8 mouse cellular contexts compared by ENCODE assay signal in genomic region chr19:3685611-3686214, GRCm38 (mm10). TPM values are rescaled to one million over a fixed set of nuclear protein-coding genes. Genes with fewer than 3 reads are reported as not detected.
DNase-seq lines count a peak whose midpoint lies in the region; ATAC-seq and TF ChIP-seq lines count a peak whose summit lies in the region.

No protein-coding gene starts in this region.

- no peaks in the 10 kb centered on the region for H3K9me3 ChIP-seq in ES-E14 (ENCODE audit: control insufficient read depth, insufficient read depth, low read depth, low read length)
- no peaks in the 10 kb centered on the region for H3K9me3 ChIP-seq in forebrain, embryonic 14.5 days (replicated peaks; ENCODE audit: control insufficient read depth, low read length)
- H3K9me3 ChIP-seq in hindbrain, postnatal 0 days (ENCODE audit: low read length) = no peaks in the 10 kb centered on the region
- no peaks in the 10 kb centered on the region for H3K9me3 ChIP-seq in stomach, postnatal 0 days (ENCODE audit: control insufficient read depth, low read length)

- H3K36me3 ChIP-seq in C2C12 (ENCODE audit: control insufficient read depth, insufficient read depth) = no peaks in the 10 kb centered on the region
- no peaks in the 10 kb centered on the region for H3K36me3 ChIP-seq in ES-E14 (ENCODE audit: control insufficient read depth, insufficient read depth, low read length, poor library complexity, severe bottlenecking)
- H3K36me3 ChIP-seq in forebrain, embryonic 14.5 days (ENCODE audit: control insufficient read depth, insufficient read depth, low read length) = no peaks in the 10 kb centered on the region
- H3K36me3 ChIP-seq in hindbrain, postnatal 0 days (ENCODE audit: insufficient read depth, low read length) = no peaks in the 10 kb centered on the region
- no peaks in the 10 kb centered on the region for H3K36me3 ChIP-seq in stomach, postnatal 0 days (ENCODE audit: control insufficient read depth, insufficient read depth, low read length)

- H3ac ChIP-seq in C2C12 (ENCODE audit: control insufficient read depth, insufficient read length, low read depth) = peak overlapping the region; percentile 80

- H3K4me2 ChIP-seq in forebrain, embryonic 14.5 days (ENCODE audit: low read length) = peak overlapping the region; percentile 96
- H3K4me2 ChIP-seq in hindbrain, postnatal 0 days (ENCODE audit: low read depth, low read length) = peak overlapping the region; percentile 99
- peak overlapping the region; percentile 97 for H3K4me2 ChIP-seq in stomach, postnatal 0 days (replicated peaks; ENCODE audit: low read depth)

- peak overlapping the region; percentile 50 for H3K4me3 ChIP-seq in C2C12 (ENCODE audit: insufficient read depth, poor library complexity, severe bottlenecking)
- H3K4me3 ChIP-seq in ES-E14 (ENCODE audit: insufficient read depth in 1 of 2, low read depth in 1 of 2, low read length in 2 of 2, poor library complexity in 1 of 2, severe bottlenecking in 1 of 2) = peak overlapping the region; percentile 87 to 92
- H3K4me3 ChIP-seq in forebrain, embryonic 14.5 days (ENCODE audit: low read depth, low read length) = peak overlapping the region; percentile 90
- peak overlapping the region; percentile 83 for H3K4me3 ChIP-seq in hindbrain, postnatal 0 days (ENCODE audit: low read length)
- peak overlapping the region; percentile 95 for H3K4me3 ChIP-seq in stomach, postnatal 0 days (ENCODE audit: low read depth, low read length)

- DNase-seq in ES-E14 (ENCODE audit: low read depth, low spot score) = no peak
- DNase-seq in forebrain, embryonic 14.5 days (ENCODE audit: low spot score) = peak; percentile 25
- no peak for DNase-seq in hindbrain, postnatal 0 days (ENCODE audit: low spot score)
- DNase-seq in lung, postnatal 10 days = peak; percentile 61
- peak; percentile 67 for DNase-seq in stomach, postnatal 0 days (ENCODE audit: low spot score)
- no peak for DNase-seq in left cerebral cortex, postnatal 36 days (ENCODE audit: low spot score in 2 of 2)
- DNase-seq in cerebellum, adult 9-11 months = no peak

- ATAC-seq in forebrain, embryonic 14.5 days = peak; percentile 27
- peak; percentile 31; the same call in 1 of the 2 replicates for ATAC-seq in hindbrain, postnatal 0 days
- ATAC-seq in stomach, postnatal 0 days (ENCODE audit: low FRiP score, low TSS enrichment) = peak; percentile 69

- TF ChIP-seq EP300 in stomach, postnatal 0 days (optimal IDR thresholded peaks at IDR 0.05) = no peak

- peaks cover 5 to 30% of the 10 kb centered on the region in 2 experiments for H3K4me1 ChIP-seq in ES-E14 (ENCODE audit: control insufficient read depth in 2 of 2, insufficient read depth in 2 of 2, low read length in 2 of 2, poor library complexity in 1 of 2)
- peaks cover 22% of the 10 kb centered on the region for H3K4me1 ChIP-seq in forebrain, embryonic 14.5 days (ENCODE audit: control insufficient read depth, insufficient read depth, low read length)
- peaks cover 23% of the 10 kb centered on the region for H3K4me1 ChIP-seq in hindbrain, postnatal 0 days (ENCODE audit: insufficient read depth, low read length)
- H3K4me1 ChIP-seq in stomach, postnatal 0 days (replicated peaks; ENCODE audit: control insufficient read depth, insufficient read depth) = peaks cover 8% of the 10 kb centered on the region; the same call in 1 of the 2 replicates

- under 1% methylated on average over 45 of the region's 45 CpGs for WGBS in forebrain, embryonic 14.5 days
- WGBS in hindbrain, postnatal 0 days = 1% methylated on average over 33 of the region's 45 CpGs
- WGBS in stomach, postnatal 0 days = 2% methylated on average over 33 of the region's 45 CpGs

- H3K27me3 ChIP-seq in C2C12 (ENCODE audit: control insufficient read depth, insufficient read depth, insufficient read length) = no peaks in the 10 kb centered on the region
- H3K27me3 ChIP-seq in forebrain, embryonic 14.5 days (replicated peaks; ENCODE audit: control insufficient read depth, insufficient read depth, low read length) = peaks cover 4% of the 10 kb centered on the region; the same call in 1 of the 2 replicates
- 0 out of 2 replicates have a peak, but pooled peaks cover 5% of the 10 kb centered on the region for H3K27me3 ChIP-seq in hindbrain, postnatal 0 days (ENCODE audit: insufficient read depth, low read length)
- H3K27me3 ChIP-seq in stomach, postnatal 0 days (ENCODE audit: control insufficient read depth, insufficient read depth, low read length) = no peaks in the 10 kb centered on the region

- H3K79me2 ChIP-seq in C2C12 (ENCODE audit: control insufficient read depth, insufficient read depth) = peaks cover 47% of the 10 kb centered on the region

- peaks cover 30% of the 10 kb centered on the region for H3K79me3 ChIP-seq in C2C12 (ENCODE audit: low read depth)

- H3K9ac ChIP-seq in ES-E14 (ENCODE audit: insufficient read depth, low read depth, low read length, poor library complexity, severe bottlenecking) = peak overlapping the region; percentile 85
- peak overlapping the region; percentile 85 for H3K9ac ChIP-seq in forebrain, embryonic 14.5 days (ENCODE audit: low read length)
- peak overlapping the region; percentile 68 for H3K9ac ChIP-seq in hindbrain, postnatal 0 days (replicated peaks; ENCODE audit: low read length)
- peak overlapping the region; percentile 94 for H3K9ac ChIP-seq in stomach, postnatal 0 days (ENCODE audit: low read length)

- no peak for TF ChIP-seq CTCF in C2C12 (IDR thresholded peaks at IDR 0.05; ENCODE audit: control insufficient read depth, insufficient read depth, insufficient read length)
- no peak for TF ChIP-seq CTCF in hindbrain, postnatal 0 days (IDR thresholded peaks at IDR 0.05; ENCODE audit: low read depth)
- peak; percentile 15; the same call in 1 of the 2 replicates for TF ChIP-seq CTCF in stomach, postnatal 0 days (IDR thresholded peaks at IDR 0.05; ENCODE audit: low read depth)

- in situ Hi-C loops in ES-E14 (cut with MboI; ENCODE audit: low sequenced_read_pairs in 2 of 2, unreplicated experiment in 2 of 2) = no loop called here

- intact Hi-C loops in left cerebral cortex, postnatal 36 days (cut with DNase I) = no loop called here

- H3K27ac ChIP-seq in ES-E14 (ENCODE audit: insufficient read depth, low read depth, low read length, poor library complexity, severe bottlenecking) = no peak overlapping the region
- H3K27ac ChIP-seq in forebrain, embryonic 14.5 days (ENCODE audit: low read depth, low read length) = peak overlapping the region; percentile 36; the same call in 1 of the 2 replicates
- H3K27ac ChIP-seq in hindbrain, postnatal 0 days = peak overlapping the region; percentile 12; the same call in 1 of the 2 replicates
- H3K27ac ChIP-seq in stomach, postnatal 0 days (replicated peaks) = peak overlapping the region; percentile 94

TF ChIP-seq in C2C12, 6 proteins besides CTCF, POLR2A, EP300 and RAD21:
- TF ChIP-seq CEBPB (IDR thresholded peaks at IDR 0.05; ENCODE audit: low read depth) (no peak), USF1 (IDR thresholded peaks at IDR 0.05; ENCODE audit: low read depth) (no peak), MAX (IDR thresholded peaks at IDR 0.05) (no peak), MYOD1 (IDR thresholded peaks at IDR 0.05; ENCODE audit: control insufficient read depth, insufficient read length, low read depth) (no peak), FOSL1 (IDR thresholded peaks at IDR 0.05; ENCODE audit: insufficient read depth, low read length, poor library complexity, severe bottlenecking) (no peak), MYOG (IDR thresholded peaks at IDR 0.05; ENCODE audit: control insufficient read depth, extremely low read depth, insufficient read length) (no peak)

TF ChIP-seq in ES-E14, 5 proteins besides CTCF, POLR2A, EP300 and RAD21:
- TF ChIP-seq ZC3H11A (IDR thresholded peaks at IDR 0.05; ENCODE audit: borderline replicate concordance, low read depth, low read length) = no peak

RNA-seq across cellular contexts. Expression of gene Lrp5, which starts 0.7 kb away (rescaled TPM):
- 33.8 TPM for polyA plus RNA-seq in C2C12 (2012; fragmentation: generic; extraction: Trizol)
- 46.1 and 97.3 TPM in 2 replicates for total RNA-seq in ES-E14 (2012; rRNA removed)
- 1.8 and 2.1 TPM in 2 replicates for polyA plus RNA-seq in forebrain, embryonic 14.5 days (2014; fragmentation: Nextera tagmentation; extraction: Ambion mirVana)
- 16.4 and 17.6 TPM in 2 replicates for total RNA-seq in hindbrain, postnatal 0 days (2014; rRNA removed)
- polyA plus RNA-seq in hindbrain, postnatal 0 days (2015; fragmentation: Nextera tagmentation; extraction: Ambion mirVana) = 0.69 and 1.1 TPM in 2 replicates
- 2.6 and 2.7 TPM in 2 replicates for polyA plus RNA-seq in stomach, postnatal 0 days (2015; fragmentation: Nextera tagmentation; extraction: Ambion mirVana)
- 1 to 10 TPM; 9.1 to 9.2 TPM for total RNA-seq in left cerebral cortex, postnatal 36 days (2021)

RNA-seq across cellular contexts. Expression of gene 1810055G02Rik, which starts 22.4 kb away (rescaled TPM):
- 61.9 TPM for polyA plus RNA-seq in C2C12 (2012; fragmentation: generic; extraction: Trizol)
- 31.4 and 39.6 TPM in 2 replicates for total RNA-seq in ES-E14 (2012; rRNA removed)
- polyA plus RNA-seq in forebrain, embryonic 14.5 days (2014; fragmentation: Nextera tagmentation; extraction: Ambion mirVana) = 29.7 and 34.6 TPM in 2 replicates
- 57.7 and 60.8 TPM in 2 replicates for total RNA-seq in hindbrain, postnatal 0 days (2014; rRNA removed)
- polyA plus RNA-seq in hindbrain, postnatal 0 days (2015; fragmentation: Nextera tagmentation; extraction: Ambion mirVana) = 33.3 and 37.2 TPM in 2 replicates
- polyA plus RNA-seq in stomach, postnatal 0 days (2015; fragmentation: Nextera tagmentation; extraction: Ambion mirVana) = 17.1 and 18.8 TPM in 2 replicates
- 10 to 100 TPM; 32.7 to 33.5 TPM for total RNA-seq in left cerebral cortex, postnatal 36 days (2021)

Comparison
In these comparisons a context has a peak if more than half of its experiments do, and no peak if none do; other contexts are left out.
1. DNase-seq: peak in forebrain, embryonic 14.5 days (single experiment), lung, postnatal 10 days (single experiment) and stomach, postnatal 0 days (single experiment); none in ES-E14 (single experiment), hindbrain, postnatal 0 days (single experiment), left cerebral cortex, postnatal 36 days (0 of 2) and cerebellum, adult 9-11 months (single experiment).
2. Peak in every context shown above with its lines, with median percentiles within 50 percentile points of each other: H3K4me3 ChIP-seq, H3K9ac ChIP-seq, ATAC-seq and H3K4me2 ChIP-seq.